Mouse (Mus musculus) liver, embryonic 11.5 days (tissue): Measurements from ENCODE around the gene Dscaml1. TPM values are rescaled to one million over a fixed set of nuclear protein-coding genes. Genes with fewer than 3 reads are reported as not detected.

Experiments used
- ATAC-seq: fragments of 200-750 bp; cut with Nextera tagmentation; replicated peaks from 2 replicates; pipeline ENCODE4 v1.8.0; 2017; ENCODE audit warnings: moderate number of reproducible peaks, mild to moderate bottlenecking, moderate TSS enrichment, moderate library complexity; ENCODE audit not compliant: low FRiP score
- DNase-seq: peaks from one replicate; pipeline ENCODE4 v3.0.0-alpha.2; 2017; ENCODE audit warnings: low spot score
- H3K27ac ChIP-seq: fragments of 300-500 bp; sonication (generic); 2 replicates; pipeline ENCODE4 v1.5.1; 2014; ENCODE audit warnings: mild to moderate bottlenecking, low read depth, low read length, control low read depth
- H3K27me3 ChIP-seq: fragments of 300-500 bp; sonication (generic); replicated peaks from 2 replicates; pipeline ENCODE4 v1.6.1; 2014; ENCODE audit warnings: low read length, mixed read lengths; ENCODE audit not compliant: control insufficient read depth, insufficient read depth
- H3K36me3 ChIP-seq: fragments of 300-500 bp; sonication (generic); 2 replicates; pipeline ENCODE4 v1.6.1; 2014; ENCODE audit warnings: mild to moderate bottlenecking, low read length, moderate library complexity, mixed read lengths; ENCODE audit not compliant: control insufficient read depth, insufficient read depth
- H3K4me1 ChIP-seq: fragments of 300-500 bp; sonication (generic); replicated peaks from 2 replicates; pipeline ENCODE4 v1.6.1; 2014; ENCODE audit warnings: low read length, mixed read lengths; ENCODE audit not compliant: control insufficient read depth, insufficient read depth
- H3K4me2 ChIP-seq: fragments of 300-500 bp; sonication (generic); 2 replicates; pipeline ENCODE4 v1.6.1; 2014; ENCODE audit warnings: mild to moderate bottlenecking, control low read depth, moderate library complexity
- H3K4me3 ChIP-seq: fragments of 300-500 bp; sonication (generic); 2 replicates; pipeline ENCODE4 v1.5.1; 2014; ENCODE audit warnings: low read depth, low read length, control low read depth
- H3K9ac ChIP-seq: fragments of 300-500 bp; sonication (generic); 2 replicates; pipeline ENCODE4 v1.6.1; 2014; ENCODE audit warnings: low read depth, low read length, control low read depth
- H3K9me3 ChIP-seq: fragments of 300-500 bp; sonication (generic); 2 replicates; pipeline ENCODE4 v1.6.1; 2016; ENCODE audit warnings: low read length, inconsistent platforms, mixed read lengths; ENCODE audit not compliant: control insufficient read depth
- WGBS: fragments of 180-500 bp; shearing (Covaris S2); extraction: QIAGEN DNeasy Blood & Tissue Kit; methylation state at CpG from one replicate; pipeline ENCODE4 v1.1.7; 2014; 5-methylcytosine and 5-hydroxymethylcytosine counted together
- polyA plus RNA-seq: library from polyadenylated mRNA; unstranded; fragments of >200 nt; fragmentation: Nextera tagmentation; extraction: Ambion mirVana; gene quantifications from 2 replicates; pipeline ENCODE4 v1.2.1, GENCODE M21; 2014

The Dscaml1 gene
- polyA plus RNA-seq, 1 experiment from 2014 or later, result 0.27 TPM

GRCm38 (mm10) chr9:45415912-45416311, 10.5 kb upstream of the Dscaml1 start:
- 49% methylated on average over 4 of the region's 4 CpGs for WGBS
- no peak for DNase-seq
- no peak overlapping the region for H3K4me2 ChIP-seq
- H3K4me1 ChIP-seq, result no peaks in the 10 kb centered on the region
- 0 out of 2 replicates have a peak, but pooled peaks cover 3% of the 10 kb centered on the region for H3K27me3 ChIP-seq
- no peaks in the 10 kb centered on the region for H3K9me3 ChIP-seq
- ATAC-seq, result no peak
- no peak overlapping the region for H3K9ac ChIP-seq
- H3K27ac ChIP-seq, result no peak overlapping the region
- H3K36me3 ChIP-seq, result no peaks in the 10 kb centered on the region
- H3K4me3 ChIP-seq, result no peak overlapping the region

GRCm38 (mm10) chr9:45417245-45417644, 9.2 kb upstream of the Dscaml1 start:
- no peaks in the 10 kb centered on the region for H3K27me3 ChIP-seq
- H3K4me3 ChIP-seq, result 0 out of 2 replicates have a peak overlapping the region, but pooled peaks have one; percentile 17
- no peak for ATAC-seq
- H3K4me1 ChIP-seq, result no peaks in the 10 kb centered on the region
- H3K36me3 ChIP-seq, result no peaks in the 10 kb centered on the region
- H3K9ac ChIP-seq, result no peak overlapping the region
- DNase-seq, result no peak
- no peak overlapping the region for H3K27ac ChIP-seq
- H3K9me3 ChIP-seq, result no peaks in the 10 kb centered on the region
- peak overlapping the region; percentile 52 for H3K4me2 ChIP-seq
- 23% methylated on average over 8 of the region's 8 CpGs for WGBS

- Histone ChIP-seq H3K27me3 (no peaks in the 10 kb centered on the region), H3K36me3 (no peaks in the 10 kb centered on the region), H3K4me2 (no peak overlapping the region), H3K9me3 (no peaks in the 10 kb centered on the region), H3K9ac (no peak overlapping the region), H3K4me3 (no peak overlapping the region), H3K4me1 (no peaks in the 10 kb centered on the region), H3K27ac (no peak overlapping the region)
- DNase-seq (no peak), ATAC-seq (no peak)
- 62% methylated on average over 8 of the region's 8 CpGs for WGBS
Measured at GRCm38 (mm10) chr9:45418252-45418651, 8.2 kb upstream of the Dscaml1 start.

- no peak for DNase-seq
Measured at GRCm38 (mm10) chr9:45421209-45421608, 5.2 kb upstream of the Dscaml1 start.

GRCm38 (mm10) chr9:45422761-45423298, 3.6 kb upstream of the Dscaml1 start:
- WGBS, result 76% methylated on average over 7 of the region's 7 CpGs
- no peak overlapping the region for H3K9ac ChIP-seq
- H3K4me2 ChIP-seq, result no peak overlapping the region
- ATAC-seq (no peak), DNase-seq (no peak)
- no peak overlapping the region for H3K27ac ChIP-seq
- H3K36me3 ChIP-seq, result no peaks in the 10 kb centered on the region
- no peaks in the 10 kb centered on the region for H3K4me1 ChIP-seq
- peaks cover 8% of the 10 kb centered on the region for H3K27me3 ChIP-seq
- no peak overlapping the region for H3K4me3 ChIP-seq
- no peaks in the 10 kb centered on the region for H3K9me3 ChIP-seq

More at GRCm38 (mm10) chr9:45421209-45421608, 5.2 kb upstream of the Dscaml1 start:
- Histone ChIP-seq H3K4me1 (no peaks in the 10 kb centered on the region), H3K4me3 (no peak overlapping the region), H3K36me3 (no peaks in the 10 kb centered on the region), H3K27ac (no peak overlapping the region), H3K9me3 (no peaks in the 10 kb centered on the region), H3K27me3 (no peaks in the 10 kb centered on the region; the same call in 1 of the 2 replicates), H3K9ac (no peak overlapping the region), H3K4me2 (no peak overlapping the region)
- ATAC-seq, result no peak
- 56% methylated on average over 8 of the region's 8 CpGs for WGBS

- Histone ChIP-seq H3K4me1 (peaks cover 6% of the 10 kb centered on the region), H3K36me3 (no peaks in the 10 kb centered on the region), H3K27ac (no peak overlapping the region), H3K9ac (no peak overlapping the region), H3K4me2 (no peak overlapping the region), H3K27me3 (peaks cover 49% of the 10 kb centered on the region), H3K9me3 (no peaks in the 10 kb centered on the region), H3K4me3 (no peak overlapping the region)
- WGBS, result 19% methylated on average over 5 of the region's 5 CpGs
- DNase-seq (no peak), ATAC-seq (no peak)
Measured at GRCm38 (mm10) chr9:45429392-45429791, 3.0 kb downstream of the Dscaml1 start.

GRCm38 (mm10) chr9:45429951-45430697, 3.7 kb downstream of the Dscaml1 start:
- Histone ChIP-seq H3K9me3 (no peaks in the 10 kb centered on the region), H3K27me3 (peaks cover 49% of the 10 kb centered on the region), H3K9ac (no peak overlapping the region), H3K4me1 (peaks cover 6% of the 10 kb centered on the region), H3K4me2 (peak overlapping the region; percentile 44), H3K27ac (no peak overlapping the region), H3K36me3 (no peaks in the 10 kb centered on the region), H3K4me3 (peak overlapping the region; percentile 23)
- 4% methylated on average over 52 of the region's 54 CpGs for WGBS
- DNase-seq (no peak), ATAC-seq (no peak)

- DNase-seq, result no peak
- peaks cover 49% of the 10 kb centered on the region for H3K27me3 ChIP-seq
Measured at GRCm38 (mm10) chr9:45430698-45430959, 4.2 kb downstream of the Dscaml1 start.

GRCm38 (mm10) chr9:45431150-45431549, 4.7 kb downstream of the Dscaml1 start:
- Histone ChIP-seq H3K27me3 (peaks cover 49% of the 10 kb centered on the region), H3K27ac (no peak overlapping the region), H3K4me1 (peaks cover 6% of the 10 kb centered on the region), H3K4me3 (no peak overlapping the region), H3K9me3 (no peaks in the 10 kb centered on the region), H3K36me3 (no peaks in the 10 kb centered on the region), H3K4me2 (peak overlapping the region; percentile 44; the same call in 1 of the 2 replicates), H3K9ac (no peak overlapping the region)
- no peak for DNase-seq
- WGBS, result 13% methylated on average over 26 of the region's 26 CpGs
- no peak for ATAC-seq

More at GRCm38 (mm10) chr9:45430698-45430959, 4.2 kb downstream of the Dscaml1 start:
- Histone ChIP-seq H3K27ac (no peak overlapping the region), H3K4me2 (peak overlapping the region; percentile 44), H3K9ac (no peak overlapping the region), H3K36me3 (no peaks in the 10 kb centered on the region), H3K9me3 (no peaks in the 10 kb centered on the region), H3K4me3 (peak overlapping the region; percentile 23), H3K4me1 (peaks cover 6% of the 10 kb centered on the region)
- WGBS, result 6% methylated on average over 17 of the region's 17 CpGs
- no peak for ATAC-seq
